Mouse (Mus musculus) right cerebral cortex, postnatal 25 days (tissue): ENCODE data around the gene Hnrnph1.
"Not testable (repeated sequence)": the region's sequence is repeated elsewhere in the genome, so short reads cannot be mapped to it uniquely, and the experiment has no call there.

ENCODE experiments used
- DNase-seq: peaks from one replicate; pipeline ENCODE4 v3.0.0; 2022

Gene Hnrnph1

DNA sequence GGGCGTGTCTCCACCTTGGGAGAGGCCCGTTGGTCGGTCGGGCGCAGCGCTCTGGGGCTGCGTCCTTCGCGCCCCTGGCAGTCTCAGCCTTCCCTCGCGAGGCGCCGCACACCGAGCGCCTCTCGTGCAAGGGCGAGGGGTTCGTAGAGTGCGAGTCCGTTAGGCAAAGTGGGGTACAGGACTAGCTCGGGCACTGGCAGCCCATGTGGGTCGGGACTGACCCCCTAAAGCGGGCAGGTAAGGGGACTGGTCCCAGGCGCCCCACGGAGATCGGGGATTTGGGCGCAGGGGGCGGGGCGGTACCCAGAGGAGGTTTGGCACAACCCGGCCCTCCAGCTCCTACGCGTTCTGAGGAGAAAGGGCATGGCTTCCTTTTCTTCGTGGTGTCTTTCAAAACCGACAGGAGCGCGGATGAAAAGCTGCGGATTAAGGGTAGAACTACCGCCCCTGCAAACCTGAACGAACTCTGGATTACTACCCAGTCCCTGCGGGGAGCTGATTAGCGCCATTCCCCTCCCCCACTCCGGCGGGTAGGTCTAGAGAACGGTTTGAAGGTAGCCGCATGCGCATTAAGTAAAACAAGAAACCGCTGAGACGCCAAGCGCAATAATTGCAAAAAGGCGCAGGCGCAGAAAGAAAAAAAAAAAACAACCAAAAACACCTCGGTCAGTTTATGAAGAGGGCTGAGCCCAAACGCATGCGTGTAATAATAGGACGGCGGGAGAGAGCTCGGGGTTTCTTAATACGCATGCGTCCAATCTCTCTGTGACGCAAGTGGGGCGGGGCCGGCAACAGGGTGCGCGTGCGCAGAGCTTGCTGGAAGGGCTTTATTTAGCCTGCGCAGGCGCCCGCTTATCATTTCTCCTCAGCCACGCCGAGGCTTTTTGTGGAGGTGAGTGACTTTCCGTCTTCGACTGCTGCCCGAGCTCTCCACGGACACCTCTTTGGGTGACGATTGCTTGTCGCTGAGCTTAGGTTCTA lies at the start of gene Hnrnph1:
TSS of gene Hnrnph1 (plus strand) at position 80 of the 981 bp plus-strand sequence.
- peak; percentile 98 for DNase-seq

DNA sequence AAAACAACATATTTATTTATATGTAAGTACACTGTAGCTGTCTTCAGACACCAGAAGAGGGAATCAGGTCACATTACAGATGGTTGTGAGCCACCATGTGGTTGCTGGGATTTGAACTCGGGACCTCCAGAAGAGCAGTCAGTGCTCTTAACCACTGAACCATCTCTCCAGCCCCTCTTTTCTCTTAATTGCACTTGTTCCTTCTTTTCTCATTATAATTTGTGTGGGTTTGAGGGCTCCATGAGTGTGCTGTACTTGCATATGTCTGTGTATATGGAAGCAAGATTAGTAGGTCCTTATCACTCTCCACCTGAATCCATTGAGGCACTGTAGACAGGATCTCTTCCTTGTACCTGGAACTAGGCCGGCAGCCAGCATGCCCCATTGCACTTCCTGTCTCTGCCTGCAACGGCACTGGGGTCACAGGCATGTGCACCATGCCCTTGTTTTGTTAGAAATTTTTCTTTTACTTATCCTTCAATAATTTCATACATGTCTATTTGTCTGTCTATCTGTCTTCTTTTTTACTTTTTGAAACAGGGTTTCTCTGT lies 48.6 kb upstream of the Hnrnph1 start:
- no peak for DNase-seq

DNA sequence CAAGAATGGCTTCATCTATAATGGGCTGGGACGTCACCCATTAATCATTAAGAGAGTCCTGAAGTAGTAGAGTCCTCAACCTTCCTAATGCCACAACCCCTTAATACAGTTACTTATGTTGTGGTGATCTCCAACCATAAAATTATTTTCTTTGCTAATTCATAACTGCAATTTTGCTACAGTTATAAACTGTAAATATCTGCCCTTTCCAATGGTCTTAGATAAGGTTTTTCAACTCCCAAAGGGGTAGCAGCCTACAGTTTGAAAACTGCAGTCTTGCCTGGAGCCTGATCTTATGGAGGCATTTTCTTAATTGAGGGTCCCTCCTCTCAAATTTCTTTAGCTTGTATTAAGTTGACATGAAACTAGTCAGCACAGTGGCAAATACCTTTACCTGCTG lies 47.4 kb upstream of the Hnrnph1 start:
- no peak for DNase-seq

DNA sequence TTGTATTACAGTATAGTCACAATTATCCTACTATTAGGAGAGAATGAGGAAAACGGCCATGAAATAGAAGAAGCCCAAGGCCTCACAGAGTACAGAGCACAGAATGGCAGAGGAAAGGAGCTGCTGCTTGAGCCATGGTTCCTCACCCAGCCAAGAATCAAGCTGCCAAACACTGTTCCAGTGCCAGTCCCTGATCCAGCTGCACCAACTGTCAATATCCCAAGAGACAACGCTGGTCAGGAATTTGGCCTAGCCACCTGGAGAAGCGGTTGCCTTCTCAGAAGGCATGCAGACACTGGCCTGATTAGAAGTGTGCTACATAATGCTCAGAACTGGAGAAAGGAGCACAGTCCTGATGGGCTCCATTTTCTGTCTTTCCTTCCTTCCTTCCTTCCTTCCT lies 43.6 kb upstream of the Hnrnph1 start:
- no peak for DNase-seq

DNA sequence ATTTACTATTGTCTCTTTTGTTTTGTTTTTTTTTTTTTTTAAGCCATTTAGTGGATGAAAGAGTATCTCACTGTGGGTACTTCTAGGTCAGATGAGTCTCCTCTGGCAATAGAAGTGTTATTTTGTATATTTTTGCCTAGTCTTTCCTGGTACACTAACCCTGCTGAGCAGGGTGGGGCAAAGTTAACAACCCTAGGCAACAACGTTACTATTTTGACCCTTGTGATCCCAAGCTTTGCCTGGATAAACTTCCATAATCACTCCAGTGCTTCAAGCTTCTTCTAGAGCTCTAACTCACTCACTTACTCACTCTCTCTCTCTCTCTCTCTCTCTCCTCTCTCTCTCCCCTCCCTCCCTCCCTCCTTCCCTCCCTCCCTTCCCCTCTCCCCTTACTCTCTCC lies 40.7 kb upstream of the Hnrnph1 start:
- DNase-seq = no peak

DNA sequence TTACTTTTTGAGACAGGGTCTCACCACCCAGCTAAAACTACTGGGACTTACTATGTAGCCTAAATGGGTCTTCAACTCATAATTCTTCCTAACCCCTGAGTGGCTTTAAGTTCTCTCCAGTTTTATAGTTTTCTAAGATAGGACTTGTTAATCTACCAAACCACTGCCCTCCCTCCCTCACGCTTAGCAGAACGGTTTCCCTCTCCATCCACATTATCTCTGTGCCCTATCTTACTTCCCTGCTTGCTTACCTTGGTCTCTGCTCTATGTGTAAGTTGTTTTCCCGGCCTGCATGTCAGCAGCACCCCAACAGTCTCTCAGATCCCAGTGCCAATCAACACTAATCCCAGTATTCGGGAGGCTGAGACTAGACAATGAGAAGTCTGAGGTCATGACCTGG lies 39.9 kb upstream of the Hnrnph1 start:
- no peak for DNase-seq

DNA sequence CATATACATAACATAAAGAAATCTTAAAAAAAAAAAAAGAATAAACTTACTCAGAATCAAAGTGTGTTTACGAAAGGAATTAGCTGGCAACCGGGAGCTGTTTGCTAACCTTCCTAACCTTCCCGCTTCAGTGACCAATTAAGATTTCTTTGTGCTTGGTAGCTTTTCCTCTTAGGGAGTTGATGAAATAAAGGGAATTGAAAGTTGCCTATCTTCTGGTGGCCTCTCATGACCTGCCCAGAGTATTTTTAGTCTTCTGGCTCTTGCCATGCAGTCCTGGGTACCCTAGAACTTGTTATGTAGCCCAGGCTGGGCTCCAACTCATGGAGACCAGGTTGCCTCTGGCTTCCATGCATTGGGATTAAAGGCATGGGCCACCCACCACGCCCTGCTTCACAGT lies 31.3 kb upstream of the Hnrnph1 start:
- no peak for DNase-seq

DNA sequence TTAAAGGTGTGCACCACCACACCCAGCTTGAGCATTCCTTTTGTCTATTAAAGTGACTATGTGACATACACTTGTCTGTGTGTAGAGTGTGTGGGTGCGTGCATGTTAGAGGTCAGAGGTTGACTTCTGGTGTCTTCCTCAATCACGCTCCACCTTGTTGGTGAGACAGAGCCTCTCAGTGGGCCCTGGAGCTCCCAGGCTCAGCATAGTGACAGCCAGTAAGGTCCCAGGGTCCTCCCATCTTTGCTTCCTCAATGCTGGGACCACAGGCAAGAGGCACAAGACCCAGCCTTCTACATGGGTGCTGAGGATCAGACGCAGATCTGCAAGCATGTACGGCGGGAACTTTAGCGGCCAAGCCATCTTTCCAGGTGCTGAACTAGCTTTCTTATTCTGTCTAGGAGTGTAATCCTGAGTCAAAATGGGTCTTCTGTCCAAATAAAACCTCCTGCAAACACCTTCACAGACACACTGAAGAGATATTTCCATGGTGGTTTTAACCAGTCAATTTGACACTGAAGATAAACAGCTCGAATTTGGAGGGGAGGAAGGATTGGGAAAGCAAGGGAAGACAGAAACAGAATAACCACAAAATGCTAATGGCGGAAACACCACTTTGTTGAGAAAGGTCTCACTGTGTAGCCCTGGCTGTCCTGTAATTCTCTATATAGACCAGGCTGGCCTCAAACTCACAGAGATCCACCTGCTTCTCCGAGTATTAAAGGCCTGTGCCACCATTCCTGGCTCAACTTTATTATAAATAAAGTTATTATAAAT lies 30.3 kb upstream of the Hnrnph1 start:
- DNase-seq = no peak

DNA sequence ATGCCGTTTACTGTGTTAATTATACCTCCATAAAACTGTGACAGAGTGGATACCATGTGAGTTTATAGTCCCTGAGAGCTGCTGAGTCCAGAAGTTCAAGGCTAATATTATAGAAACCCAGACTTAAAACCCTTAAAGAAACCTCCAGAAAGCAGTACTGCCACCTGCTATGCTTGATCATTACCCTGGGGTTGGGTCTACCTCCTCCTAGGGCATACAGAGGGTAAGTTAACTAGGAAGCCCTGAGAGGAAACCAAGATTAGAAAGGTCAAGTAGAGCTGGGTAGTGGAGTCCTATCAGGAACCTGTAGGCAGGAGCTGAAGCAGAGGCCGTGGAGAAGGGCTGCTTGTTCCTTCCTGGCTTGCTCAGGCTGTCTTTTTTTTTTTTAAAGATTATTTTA lies 24.6 kb upstream of the Hnrnph1 start:
- DNase-seq = no peak

DNA sequence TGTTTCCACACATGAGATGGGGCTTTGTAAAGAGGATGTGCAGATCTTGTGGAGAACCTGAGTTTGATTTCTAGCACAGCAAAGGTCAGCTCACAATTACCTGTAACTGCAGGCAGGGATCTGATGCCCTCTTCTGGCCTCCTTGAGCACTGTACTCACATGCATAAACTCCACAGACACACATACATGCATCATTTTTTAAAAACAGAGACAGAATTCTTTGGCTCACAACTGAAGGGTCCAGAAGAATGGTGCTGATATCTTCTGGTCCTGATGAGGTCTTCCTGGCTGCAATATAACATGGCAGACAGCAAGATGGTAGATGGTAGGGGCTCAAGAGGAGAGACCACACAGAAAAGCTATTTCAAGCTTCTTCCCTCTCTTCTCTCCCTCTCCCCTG lies 22.6 kb upstream of the Hnrnph1 start, which contains the start of gene Cby3:
TSS of gene Cby3 (plus strand) at position 301 of the 400 bp plus-strand sequence.
- no peak for DNase-seq

DNA sequence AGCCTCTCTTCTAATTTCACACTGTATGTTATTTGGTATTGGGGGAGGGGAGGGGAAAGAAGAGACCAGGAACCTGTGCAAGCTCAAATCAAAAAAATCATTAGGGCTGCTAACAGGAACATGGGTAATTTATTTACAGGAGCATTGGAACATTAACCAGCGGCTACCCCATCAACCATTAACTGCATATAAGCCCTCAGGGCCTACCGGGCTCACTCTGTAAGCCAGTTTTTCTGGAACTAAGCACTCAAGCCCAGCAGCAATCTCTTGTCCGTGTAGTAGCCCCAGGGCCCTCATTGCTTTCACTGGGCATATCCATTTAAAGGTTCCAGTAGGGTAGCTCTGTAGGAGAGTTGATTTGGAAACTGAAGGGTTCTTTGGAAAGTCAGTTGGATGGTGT lies 21.9 kb upstream of the Hnrnph1 start:
- DNase-seq = no peak

DNA sequence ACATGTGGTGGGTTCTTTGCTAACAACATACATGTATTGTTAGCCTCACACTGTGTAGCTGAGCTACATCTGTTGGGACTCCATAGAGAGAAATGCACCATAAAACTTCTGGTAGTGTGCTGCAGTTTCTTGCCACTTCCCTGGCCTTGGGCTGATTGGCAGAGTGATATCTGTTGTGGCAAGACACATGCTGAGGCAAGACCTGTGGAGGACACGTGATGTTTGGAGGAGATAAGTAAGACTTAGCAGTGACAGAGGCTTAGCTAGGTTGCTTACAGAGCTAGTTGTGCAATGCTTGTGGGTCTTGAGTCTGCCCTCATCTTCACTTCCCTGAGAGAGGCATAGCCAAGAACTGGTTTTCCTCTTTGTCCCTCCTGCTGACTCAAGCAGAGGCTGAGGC lies 21.4 kb upstream of the Hnrnph1 start:
- no peak for DNase-seq

DNA sequence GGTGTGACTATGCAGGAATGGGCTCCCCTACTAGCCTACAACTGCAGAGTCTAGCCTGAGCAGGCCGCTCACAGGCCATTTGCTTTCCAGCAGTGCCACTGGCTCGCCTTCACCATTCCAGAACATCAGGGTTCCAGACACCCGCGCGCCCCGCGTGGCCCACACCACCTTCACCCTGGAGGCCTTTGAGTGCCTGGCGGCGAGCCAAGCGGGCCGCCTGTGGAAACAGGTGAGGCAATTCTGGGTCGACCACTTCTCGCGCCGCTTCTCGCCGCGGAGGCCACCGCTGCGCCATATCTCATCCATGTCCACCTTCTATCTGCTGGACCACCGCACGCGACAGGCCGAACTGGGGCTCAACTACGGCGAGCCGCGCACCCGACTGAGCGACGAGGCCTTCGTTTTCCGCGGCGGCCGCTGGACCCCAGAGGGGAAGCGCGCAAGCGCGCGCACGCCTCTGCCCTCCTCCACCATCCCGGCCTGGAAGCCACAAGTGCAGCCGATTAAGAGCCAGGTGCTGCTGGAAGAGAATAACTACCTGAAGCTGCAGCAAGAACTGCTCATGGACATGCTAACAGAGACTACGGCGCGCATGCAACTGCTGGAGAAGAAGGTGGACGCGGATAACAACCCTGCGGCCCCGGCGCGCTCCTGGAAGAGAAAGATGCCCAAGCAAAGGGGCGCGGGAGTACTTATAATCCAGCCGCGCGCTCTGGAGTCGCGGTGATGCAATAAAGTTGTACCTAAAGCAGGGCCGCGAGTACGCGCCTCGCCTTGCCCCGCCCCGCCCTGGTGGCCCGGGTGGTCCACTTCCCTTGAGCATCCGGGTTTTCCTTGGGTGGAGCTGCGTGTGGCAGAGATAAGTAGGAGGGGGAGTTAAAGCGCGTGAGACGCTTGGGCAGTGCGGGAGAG lies 17.6 kb upstream of the Hnrnph1 start:
- DNase-seq = peak; percentile 70

DNA sequence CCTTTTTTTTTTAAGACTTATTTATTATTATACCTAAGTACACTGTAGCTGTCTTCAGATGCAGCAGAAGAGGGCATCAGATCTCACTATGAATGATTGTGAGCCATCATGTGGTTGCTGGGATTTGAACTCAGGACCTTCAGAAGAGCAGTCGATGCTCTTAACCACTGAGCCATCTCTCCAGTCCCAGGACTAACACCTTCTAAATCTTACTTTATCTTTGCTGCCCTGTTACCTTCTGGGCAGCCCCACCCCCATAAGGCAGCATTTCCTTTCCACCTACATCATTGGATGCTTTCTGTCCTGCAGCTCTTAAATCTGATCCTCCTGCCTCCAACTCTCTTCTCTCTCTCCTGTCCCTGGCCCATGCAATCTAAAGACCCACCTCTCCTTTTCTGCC lies 15.5 kb upstream of the Hnrnph1 start:
- not testable (repeated sequence) for DNase-seq

DNA sequence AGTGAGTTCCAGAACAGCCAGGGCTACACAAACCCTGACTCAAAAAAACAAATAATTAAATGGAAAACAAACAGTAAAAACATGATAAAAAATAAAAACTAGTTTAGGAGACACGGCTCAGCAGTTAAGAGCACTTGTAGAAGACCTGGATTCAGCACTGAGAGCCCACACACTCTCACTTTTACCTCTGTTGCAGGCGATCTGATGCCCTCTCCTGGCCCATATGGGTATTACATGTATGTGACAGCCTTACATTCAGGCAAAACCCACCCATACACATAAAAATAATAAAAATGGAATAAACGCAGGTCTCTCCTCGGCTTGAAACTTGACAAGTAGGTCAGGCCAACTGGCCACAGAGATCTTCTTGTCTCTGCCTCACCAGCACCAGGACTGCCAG lies 12.2 kb upstream of the Hnrnph1 start:
- DNase-seq = peak; percentile 64

DNA sequence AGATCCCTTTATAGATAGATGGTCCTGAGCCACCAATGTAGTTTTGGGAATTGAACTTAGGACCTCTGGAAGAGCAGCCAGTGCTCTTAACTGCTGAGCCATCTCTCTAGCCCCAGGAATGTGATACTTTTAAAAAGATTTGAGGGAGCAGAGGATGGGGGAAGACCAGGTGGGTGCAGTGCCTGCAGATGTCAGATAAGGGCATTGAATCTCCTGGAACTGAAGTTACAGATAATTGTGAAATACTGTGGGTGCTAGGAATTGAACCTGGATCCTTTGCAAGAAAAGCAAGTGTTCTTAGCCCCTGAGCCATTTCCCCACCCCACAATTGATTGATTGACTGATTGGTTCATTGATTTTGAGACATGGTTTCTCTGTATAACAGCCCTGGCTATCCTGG lies 11.5 kb upstream of the Hnrnph1 start:
- DNase-seq = no peak

DNA sequence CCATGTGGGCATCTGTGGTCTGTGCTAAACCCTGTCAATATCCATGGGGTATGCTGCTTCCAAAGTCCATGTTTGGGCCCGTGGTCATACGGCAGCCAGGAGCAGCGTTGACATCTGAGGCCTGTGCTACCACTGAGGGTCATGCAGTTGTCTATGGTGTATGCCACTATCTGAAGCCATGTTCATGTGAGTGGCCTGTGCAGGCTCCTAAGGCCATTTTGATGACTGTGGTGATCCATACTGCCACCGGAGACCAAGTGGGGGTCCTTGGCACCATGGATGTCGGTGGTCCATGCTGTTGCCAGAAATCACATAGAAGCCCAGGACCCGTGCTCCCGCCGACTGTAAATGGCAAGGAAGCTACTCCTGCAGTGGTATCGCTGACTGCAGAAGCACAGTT lies 9.3 kb upstream of the Hnrnph1 start:
- DNase-seq = no peak

DNA sequence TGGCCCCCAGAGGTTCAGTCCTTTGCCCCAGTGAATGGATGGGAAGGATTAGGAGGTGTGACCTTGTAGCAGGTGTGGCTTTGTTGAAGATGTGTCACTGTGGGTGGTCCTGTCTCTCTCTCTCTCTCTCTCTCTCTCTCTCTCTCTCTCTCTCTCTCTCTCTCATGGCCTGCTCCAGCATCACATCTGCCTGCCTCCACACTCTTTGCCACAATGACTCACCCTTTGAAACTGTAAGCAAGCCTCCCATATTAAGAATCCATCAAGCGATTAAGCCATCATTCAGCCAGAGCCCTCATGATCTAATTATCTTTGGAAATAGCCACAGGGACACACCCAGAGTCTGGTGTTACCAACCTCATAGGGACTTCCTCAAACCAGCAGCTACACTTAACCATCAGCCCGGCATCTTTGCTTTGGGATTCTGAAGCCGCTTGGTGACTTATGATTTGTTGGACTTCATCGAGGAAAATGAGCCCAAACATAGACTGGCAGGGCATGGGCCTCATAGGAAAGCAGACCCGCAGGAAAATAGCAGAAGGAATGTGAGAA lies 7.4 kb upstream of the Hnrnph1 start:
- DNase-seq = no peak

DNA sequence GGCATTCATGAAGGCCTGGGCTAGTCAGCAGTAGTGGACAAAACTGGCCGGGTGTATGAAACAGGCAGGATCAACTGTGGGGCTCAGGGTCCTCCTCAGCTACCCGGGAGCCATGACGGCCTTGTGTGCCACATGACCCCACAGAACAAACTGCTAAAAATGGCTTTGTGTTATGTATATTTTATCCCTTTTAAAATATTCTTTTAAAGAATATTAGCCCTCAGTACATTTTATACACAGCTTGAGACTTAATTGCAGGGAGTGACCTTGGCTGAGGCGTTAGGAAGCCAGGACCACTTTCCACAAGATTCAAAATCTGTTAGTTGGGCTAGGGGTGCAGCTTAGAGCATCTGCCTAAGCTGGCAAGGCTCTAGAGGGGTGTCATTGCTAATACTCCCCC lies 5.8 kb upstream of the Hnrnph1 start:
- DNase-seq = no peak

DNA sequence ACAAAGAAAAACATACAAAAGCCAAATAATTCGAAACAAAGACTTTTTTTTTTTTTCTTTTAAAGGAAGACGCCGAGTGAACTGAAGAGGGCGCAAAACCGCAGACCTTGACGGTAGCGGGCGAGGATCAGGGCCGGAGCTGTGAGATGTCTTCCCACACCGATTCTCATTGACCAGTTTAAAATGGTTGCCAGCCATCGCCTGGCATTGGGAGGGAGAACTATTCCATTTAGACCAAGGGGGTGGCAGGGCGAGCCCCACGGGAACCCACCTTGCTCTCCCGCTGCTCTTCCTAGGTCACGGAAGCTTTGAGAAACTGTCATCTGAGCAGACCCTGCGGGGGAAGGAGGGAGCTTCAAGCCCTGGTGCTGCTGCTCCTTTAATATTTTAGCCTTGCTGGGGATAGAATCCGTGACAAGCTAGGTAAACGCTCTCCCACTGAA lies 5.4 kb upstream of the Hnrnph1 start:
- peak; percentile 51 for DNase-seq

DNA sequence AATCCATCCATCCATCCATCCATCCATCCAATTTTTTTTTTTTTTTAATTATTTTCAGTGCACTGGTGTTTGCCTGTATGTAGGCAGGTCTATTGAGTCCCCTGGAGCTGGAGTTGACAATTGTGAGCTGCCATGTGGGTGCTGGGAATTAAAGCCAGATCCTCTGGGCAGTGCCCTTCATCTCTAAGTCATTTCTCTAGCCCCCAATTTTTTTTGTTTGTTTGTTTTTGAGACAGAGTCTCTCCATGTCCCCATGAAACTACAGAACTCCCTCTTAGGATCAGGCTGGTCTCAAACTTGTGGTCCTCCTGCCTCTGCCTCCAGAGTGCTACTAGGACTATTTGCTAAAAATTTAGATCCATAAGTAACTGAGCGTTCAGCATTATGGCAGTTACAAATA lies 4.9 kb upstream of the Hnrnph1 start:
- DNase-seq = no peak

DNA sequence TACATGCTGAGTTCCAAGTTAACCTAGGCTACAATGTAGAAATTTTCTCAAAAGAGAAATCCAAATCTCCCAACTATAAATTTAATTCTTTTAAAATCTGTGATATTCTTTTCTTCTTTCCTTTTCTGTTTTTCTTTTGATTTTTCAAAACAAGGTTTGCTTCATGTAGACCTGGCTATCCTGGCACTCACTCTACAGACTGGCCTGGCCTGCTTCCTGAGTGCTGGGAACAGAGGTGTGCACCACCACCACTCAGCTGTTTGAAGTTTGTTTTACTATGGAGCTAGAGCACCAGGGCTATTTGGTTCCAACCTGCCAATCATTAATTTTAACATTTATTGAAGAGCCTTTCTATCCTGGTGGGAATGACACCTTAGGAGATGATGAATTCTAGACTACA lies 3.7 kb upstream of the Hnrnph1 start:
- DNase-seq = no peak
